Mouse (Mus musculus): ENCODE results near the gene Ube2r2. TPM values are rescaled to one million over a fixed set of nuclear protein-coding genes. Genes with fewer than 3 reads are reported as not detected.

The Ube2r2 gene
- polyA plus RNA-seq (2012; rRNA removed) = 167 and 168 TPM in 2 replicates

DNA sequence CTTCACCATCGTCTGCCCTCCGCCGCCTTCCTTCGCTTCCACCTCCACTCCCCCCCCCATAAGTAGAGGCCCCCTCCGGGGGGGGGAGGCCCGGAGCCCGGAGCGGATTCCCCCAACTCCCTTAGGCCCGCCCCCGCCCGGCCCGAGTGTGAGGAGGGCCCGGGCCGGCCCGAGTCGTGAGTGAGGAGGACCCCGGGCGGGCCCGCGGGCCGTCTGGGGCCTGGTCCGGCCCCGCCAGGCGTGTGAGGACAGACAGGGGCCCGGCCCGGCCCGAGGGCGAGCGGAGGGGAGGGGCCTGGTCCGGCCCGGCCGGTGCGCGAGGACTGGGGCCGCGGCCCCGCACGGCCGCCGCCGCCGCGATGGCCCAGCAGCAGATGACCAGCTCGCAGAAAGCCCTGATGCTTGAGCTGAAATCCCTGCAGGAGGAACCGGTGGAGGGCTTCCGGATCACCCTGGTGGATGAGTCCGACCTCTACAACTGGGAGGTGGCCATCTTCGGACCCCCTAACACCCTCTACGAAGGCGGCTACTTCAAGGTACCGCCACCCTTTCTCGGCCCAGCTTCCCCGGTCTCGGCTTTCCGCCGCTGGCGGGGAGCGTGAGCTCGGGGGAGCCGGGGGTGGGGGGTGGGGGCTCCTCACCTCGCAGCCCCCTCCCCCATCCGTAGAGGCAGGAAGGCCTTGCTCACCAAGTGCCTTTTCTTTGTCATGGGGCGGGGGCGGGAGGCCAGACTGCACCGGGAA is at the start of gene Ube2r2:
Gene Ube2r2 (plus strand): TSS at position 33 of the 743 bp plus-strand sequence.
- DNase-seq (ENCODE audit: extremely low spot score in 1 of 2, low spot score in 1 of 2) = peak in 1 of 2 experiments; percentile 30

DNA sequence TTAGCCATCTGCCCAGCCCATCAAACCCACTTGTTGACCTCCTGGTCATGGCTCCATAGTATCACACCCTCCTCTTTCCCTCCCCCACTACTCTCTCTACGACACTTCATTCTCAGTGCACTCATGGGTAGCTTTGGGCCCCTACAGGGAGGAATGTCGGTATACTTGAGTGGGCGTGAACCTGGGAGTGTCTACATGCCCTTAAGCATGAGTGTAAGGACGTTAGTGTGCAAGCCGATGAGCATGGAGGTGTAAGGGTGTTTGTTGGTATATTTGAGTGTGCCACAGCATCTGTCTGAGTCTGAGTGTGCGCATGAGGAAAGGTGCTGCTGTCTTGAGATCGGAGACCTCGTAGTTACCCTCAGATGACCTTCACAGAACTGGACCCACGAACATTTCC is 48.6 kb upstream of the Ube2r2 start:
- DNase-seq (ENCODE audit: extremely low spot score in 1 of 2, low spot score in 1 of 2) = no peak

DNA sequence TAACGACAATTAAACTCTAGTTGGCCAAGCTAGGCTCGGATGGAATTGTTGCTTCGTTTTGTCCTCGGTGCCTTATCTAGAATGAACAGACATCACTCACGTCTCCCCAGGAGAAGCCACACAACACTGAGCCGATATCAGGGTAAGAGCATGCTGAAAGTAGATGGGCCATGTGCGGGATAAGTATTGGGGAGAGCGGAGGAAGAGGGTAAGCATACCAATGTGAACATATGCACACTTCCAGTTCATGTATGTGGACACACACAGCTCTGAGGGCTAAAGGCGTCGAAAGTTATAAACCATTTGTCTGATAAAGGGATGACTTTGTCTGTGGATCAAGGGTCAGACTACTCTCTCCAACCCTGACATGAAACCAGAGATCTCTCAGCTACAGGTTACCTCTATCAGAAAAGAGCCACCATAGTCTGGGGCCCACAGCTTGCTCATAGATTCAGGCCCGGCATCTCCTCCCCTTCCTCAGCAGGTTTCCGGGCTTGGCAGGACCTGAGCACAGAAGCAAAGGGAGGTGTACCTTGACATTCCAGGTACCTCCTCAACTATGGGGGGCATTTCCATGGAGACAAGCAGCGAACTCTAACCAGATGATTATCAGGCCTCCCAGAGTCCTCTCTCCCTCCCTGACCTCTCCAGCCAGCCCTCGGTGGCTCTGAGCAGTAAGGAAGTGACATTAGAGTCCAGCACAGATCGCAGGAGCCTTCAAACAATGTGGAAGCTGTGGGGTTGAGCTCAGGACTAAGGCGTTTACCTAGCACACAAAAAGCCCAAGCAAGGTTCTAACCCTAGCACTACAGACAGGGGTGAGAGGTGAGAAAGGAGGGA is 47.9 kb upstream of the Ube2r2 start:
- no peak for DNase-seq (ENCODE audit: extremely low spot score in 1 of 2, low spot score in 1 of 2)

DNA sequence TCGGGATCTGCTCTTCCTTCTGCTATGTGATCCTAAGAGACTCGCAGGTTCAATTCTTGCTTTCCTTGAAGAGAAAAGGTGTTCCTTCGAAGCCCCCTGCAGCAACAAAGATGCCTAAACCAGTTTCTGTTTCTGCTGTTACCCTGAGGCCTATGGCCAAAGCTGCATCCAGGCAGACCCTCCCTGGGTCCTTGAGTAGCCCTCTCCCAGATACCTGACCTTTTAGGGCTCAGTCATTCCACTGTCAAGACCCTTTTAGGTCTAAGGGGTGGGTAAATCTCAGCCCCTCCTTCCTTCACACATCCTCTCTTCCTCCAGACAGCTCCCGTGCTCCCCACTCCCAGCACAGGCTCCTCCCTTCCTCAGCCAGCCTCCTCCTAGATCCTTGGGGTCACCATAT is 46.4 kb upstream of the Ube2r2 start:
- no peak for DNase-seq (ENCODE audit: extremely low spot score in 1 of 2, low spot score in 1 of 2)

DNA sequence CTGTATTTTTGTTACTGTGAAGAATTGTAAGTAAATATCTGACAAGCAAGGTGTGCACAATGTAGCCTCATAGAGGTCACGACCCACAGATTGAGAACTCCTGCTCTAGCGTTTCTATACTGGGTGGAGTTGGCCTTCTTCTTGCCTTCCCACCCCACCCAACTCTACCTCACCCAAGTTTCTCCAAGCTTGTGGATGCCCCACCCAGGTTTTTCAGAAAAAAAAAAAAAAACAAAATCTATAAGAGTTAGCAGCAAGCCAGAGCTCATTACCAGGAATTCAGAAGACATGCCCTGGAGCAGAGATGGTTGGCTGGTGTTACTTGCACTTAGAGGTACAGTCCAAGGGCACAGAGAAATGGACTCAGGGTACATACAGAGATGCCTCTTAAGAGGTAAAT is 45.8 kb upstream of the Ube2r2 start:
- no peak for DNase-seq (ENCODE audit: extremely low spot score in 1 of 2, low spot score in 1 of 2)

DNA sequence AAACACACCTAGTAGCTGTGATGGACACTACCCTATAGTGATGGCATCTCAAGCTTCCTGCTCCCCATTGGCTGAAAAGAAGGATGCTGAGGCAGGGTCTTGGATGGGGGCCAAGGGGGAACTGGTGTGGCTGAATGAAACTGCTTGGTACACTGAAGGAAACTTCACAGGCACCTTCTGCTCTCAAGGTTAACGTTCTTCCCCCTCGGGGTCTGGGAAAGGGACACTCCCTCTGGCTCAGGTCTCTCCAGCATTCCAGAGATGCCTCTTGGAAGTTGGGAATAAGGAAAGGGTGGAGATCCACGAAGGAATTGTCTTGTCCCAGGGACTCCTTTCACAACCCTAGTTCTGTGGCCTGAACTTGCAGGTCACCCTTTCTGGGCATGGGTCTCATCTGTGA is 44.2 kb upstream of the Ube2r2 start:
- no peak for DNase-seq (ENCODE audit: extremely low spot score in 1 of 2, low spot score in 1 of 2)

DNA sequence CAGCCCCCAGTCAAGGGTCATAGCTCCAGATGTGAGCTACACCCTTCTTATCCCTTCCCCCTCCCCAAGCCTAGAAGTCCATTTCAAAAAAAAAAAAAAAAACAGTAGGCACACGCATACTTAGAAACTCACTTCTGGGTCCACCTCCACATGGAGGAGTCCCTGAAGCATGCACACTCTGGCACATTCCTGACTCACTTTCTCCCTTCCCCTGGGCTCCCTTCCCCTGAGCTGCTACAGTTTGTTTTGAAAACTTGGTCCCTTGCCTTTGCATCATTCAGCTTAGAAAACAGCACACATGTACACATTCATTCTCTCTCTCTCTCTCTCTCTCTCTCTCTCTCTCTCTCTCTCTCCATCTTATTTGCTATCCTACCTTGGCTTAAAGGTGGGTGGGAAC is 42.6 kb upstream of the Ube2r2 start:
- no peak for DNase-seq (ENCODE audit: extremely low spot score in 1 of 2, low spot score in 1 of 2)

DNA sequence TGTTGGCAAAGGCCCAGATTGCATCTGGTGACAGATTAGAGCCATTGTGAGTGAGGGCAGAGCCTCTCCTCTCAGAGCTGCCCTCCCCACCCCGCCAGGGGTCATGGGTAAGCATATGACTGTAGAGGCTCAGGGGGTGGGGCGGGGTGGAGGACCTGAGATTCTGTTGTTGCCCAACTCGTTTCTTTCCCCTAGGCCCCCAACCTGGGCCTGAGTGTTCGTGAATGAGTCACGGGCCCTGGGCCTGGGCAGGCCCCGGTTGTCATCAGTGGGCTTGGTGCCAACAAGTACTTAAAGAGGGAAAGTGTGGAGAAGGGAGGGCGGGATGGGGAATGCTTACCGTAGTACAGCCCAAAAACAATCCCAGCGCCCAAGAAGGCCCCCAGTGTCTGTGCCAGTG is 41.2 kb upstream of the Ube2r2 start:
- no peak for DNase-seq (ENCODE audit: extremely low spot score in 1 of 2, low spot score in 1 of 2)

DNA sequence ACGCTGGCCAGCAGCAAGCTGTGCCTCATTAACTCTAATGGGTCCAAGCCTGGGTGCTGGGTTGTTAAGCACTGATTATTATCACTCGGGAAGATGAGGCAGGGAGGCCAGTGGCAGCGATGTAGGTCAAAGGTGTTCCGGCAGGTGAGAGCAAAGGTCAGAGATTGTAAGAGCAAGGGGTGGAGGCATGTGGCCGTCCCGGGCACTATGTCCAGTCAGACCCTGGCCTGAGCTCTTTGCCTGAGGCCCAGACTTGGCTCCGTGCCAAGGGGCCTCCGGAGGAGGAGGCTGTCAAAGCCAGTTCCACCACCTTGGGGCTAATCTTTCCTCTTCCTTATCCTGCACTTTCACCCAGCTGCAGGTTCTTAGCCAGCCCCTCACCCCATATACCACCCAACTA is 39.4 kb upstream of the Ube2r2 start:
- DNase-seq (ENCODE audit: extremely low spot score in 1 of 2, low spot score in 1 of 2) = no peak

DNA sequence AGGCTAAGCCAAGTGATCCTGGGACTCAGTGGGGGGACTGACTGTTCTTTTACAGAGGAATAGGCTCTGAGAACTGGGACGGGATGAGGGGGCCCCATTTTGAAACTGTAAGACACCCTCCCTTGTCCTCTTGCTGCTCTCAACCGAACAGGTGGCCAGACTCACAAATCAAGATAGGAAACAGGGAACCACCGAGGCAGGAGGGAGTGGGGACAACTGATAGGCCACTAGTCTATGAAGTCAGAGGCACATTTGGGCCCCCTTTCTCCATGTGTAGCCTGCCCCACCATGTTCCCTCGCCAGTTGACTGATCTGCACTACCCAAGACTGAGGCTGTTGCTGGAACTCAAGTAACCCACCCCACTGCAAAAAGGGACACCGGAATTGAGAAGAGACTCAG is 38.7 kb upstream of the Ube2r2 start:
- DNase-seq (ENCODE audit: extremely low spot score in 1 of 2, low spot score in 1 of 2) = no peak

DNA sequence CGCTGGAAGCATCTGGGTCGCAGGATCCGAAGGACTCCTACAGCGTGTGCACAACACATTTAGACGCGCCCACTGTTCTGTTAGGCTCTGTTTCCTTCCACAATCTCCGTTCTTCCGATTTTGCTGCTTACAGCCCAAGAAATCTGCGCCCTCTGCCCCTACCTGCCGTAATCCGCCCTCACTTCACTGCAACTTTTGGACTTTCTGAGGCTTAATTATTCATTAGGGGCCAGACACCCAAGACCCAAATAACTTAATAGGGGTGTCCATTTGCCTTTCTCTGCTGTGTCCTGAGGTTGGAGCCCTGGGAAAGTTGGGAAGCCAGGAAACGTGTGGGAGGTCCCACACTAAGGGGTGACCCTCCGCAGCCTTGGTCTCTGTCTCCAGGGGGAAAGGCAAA is 38.2 kb upstream of the Ube2r2 start:
- no peak for DNase-seq (ENCODE audit: extremely low spot score in 1 of 2, low spot score in 1 of 2)

DNA sequence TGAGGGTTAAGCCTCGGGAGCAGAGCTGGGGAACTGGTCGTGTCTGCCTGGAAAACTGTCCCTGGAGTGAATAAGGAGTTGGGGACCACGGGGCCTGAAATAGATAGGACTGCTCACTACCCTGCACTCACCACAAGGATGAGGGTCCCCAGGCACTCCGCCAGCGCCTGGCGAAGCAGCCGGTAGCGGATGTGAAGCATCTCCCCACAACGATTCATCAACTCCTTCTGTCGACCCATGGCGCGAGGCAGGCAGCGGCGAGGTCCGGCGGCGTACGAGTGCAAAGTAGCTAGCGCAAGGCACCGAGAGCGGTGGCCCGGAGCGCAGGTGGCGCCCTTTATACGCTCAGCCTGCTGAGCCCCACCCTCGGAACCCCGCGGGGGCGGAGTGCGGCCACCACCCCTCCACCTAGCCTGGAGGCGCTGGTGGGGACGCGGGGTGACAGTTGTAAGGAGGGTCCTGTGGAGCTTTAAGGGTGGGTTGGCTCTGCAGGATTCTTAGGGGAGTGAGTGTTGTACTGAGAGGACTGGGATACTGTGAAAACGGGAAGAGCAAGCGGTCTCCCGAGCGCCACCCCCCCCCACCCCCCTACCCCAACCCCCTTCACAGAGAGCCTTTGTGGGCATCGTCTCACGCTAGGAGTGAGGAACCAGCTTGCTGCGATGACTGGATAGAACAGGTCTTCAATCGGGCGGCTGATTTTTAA is 37.5 kb upstream of the Ube2r2 start, which contains the start of gene Aqp3:
Gene Aqp3 (minus strand): TSS at position 313 of the 706 bp plus-strand sequence.
- no peak for DNase-seq (ENCODE audit: extremely low spot score in 1 of 2, low spot score in 1 of 2)

DNA sequence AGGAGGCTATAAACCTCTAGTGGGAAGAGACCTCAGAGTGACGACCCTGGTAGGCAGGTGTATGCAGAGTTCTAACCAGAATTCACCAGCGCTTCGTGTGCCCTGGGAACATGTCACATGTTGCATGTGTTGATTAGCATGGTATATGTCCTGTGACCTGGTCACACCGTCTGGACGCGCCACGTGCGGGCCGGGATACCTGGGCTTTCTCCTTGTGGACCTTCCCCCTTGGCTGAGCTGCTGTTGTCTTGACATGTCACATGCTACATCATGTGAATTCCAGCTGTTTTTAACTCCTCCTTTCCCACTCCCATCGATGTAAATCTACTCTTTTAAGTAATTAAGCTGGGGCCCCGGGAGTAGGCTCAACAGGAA is 37.0 kb upstream of the Ube2r2 start:
- no peak for DNase-seq (ENCODE audit: extremely low spot score in 1 of 2, low spot score in 1 of 2)

DNA sequence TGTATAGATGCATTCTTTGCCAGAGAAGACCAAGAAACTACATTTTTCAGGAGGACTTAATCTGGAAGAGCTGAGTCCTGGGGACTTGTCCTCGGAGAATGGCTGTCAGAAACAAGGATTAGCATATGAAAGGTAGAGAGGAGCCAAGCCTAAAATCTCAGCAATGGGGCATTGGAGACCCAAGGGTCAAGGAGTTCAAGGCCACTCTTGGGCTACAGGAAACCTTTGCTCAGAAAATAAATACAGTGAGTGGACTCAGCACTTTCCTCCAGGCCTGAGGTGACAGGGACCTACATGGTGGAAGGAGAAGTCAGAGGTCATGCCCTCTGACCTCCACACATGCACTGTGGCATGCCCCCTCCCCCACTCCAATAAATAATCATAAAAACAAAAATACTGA is 34.6 kb upstream of the Ube2r2 start:
- DNase-seq (ENCODE audit: extremely low spot score in 1 of 2, low spot score in 1 of 2) = no peak

DNA sequence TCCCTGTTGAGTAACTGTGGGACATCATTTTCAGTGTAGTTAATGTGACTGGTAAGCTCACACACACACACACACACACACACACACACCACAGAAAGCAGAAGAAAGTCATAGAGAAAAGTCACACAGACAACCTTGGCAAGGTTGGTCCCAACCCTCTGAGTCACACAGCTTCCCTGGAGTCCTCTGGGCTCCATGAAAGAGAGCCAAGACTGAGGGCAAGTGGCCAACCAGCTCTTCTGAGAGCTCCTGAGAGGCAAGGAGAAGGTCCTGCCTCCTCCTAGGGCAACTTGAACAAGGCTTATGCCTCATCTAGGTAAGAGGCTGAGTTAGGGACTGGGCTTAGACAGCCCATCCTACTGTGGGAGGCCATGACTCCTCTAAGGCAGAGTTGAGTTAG is 32.6 kb upstream of the Ube2r2 start:
- DNase-seq (ENCODE audit: extremely low spot score in 1 of 2, low spot score in 1 of 2) = no peak

DNA sequence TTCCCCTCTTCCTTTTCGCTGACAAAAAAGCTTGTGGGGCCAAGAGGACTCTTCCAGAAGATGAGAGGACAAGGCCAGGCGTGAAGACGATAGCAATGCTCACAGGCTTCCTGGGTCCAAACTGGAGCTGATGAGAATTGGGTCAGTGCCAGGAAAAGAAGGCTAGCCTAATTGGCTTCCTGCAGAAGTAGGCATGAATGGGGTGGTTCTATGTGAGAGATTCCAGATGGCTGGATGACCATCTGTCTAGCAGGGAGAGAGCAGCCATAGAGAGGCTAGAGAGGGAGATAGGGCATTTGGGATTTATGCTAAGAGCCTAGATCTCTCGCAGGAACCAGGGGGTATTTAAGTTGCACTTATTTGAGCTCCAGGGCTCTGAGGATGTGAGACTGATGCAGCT is 28.1 kb upstream of the Ube2r2 start:
- no peak for DNase-seq (ENCODE audit: extremely low spot score in 1 of 2, low spot score in 1 of 2)

DNA sequence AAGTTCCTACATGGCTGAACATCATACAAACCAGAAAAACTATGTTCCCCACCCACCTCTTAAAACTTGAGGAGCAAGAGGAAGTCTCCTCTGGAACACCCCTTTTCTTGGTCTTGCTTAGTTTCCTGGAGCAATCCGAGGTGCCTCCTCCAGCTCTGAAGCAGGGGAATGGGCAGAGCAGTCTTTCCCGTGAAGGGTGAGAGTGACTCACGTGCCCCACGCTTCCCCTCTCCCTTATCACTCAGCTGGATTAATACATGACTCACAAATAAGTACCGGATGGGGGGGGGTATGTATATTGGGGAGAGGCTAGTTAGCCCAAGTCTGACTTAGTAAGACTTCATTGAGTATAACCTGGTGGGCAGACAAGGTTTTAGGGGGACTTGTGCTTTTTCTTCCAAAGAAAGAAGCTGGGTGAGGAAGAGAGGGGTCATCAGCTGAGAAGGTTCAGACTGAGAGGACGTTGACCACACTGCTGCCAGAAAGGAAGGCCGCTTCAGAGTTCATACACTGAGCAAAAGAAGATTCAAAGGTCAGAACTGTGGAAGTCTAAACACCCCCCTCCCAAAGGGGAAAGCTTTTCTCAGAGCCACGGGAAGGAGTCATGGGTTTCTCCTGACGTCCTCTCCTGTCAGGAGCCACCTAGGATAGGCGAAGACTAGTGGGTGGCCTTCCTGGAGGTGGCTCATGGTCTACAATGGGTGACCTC is 26.7 kb upstream of the Ube2r2 start:
- DNase-seq (ENCODE audit: extremely low spot score in 1 of 2, low spot score in 1 of 2) = no peak

DNA sequence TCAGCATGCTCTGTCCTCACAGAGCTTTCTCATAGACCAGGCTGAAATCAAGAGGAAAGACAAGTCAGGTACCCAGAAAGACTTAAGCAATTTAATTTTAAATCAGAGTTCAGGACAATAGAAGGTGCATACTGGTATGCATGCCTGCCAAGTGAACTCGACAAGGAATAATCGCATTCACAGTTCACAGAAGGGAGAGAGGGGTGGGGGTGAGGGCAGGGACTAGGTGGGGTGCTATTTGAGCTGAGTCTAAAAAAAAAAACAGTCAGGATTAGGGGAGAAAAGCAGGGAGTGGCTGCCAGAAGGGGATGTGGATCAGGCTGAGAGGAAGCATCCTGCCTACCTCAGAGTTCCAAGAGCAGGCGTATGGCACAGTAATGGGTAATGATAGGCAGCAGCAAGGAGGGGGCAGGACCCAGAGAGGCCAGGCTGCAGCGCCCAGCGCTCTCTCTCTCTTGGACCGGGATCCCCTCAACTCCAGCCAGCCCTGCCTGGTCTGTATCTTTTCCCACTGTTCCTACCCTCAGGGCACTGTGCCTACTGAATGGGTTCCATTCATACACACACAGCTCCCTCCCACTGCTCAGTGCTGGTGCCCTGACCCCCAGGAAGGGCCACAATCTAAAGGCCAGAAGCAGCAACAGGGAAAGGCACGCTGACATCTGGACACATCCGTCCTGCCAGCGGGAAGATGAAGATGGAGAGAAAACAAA is 21.0 kb upstream of the Ube2r2 start:
- no peak for DNase-seq (ENCODE audit: extremely low spot score in 1 of 2, low spot score in 1 of 2)

DNA sequence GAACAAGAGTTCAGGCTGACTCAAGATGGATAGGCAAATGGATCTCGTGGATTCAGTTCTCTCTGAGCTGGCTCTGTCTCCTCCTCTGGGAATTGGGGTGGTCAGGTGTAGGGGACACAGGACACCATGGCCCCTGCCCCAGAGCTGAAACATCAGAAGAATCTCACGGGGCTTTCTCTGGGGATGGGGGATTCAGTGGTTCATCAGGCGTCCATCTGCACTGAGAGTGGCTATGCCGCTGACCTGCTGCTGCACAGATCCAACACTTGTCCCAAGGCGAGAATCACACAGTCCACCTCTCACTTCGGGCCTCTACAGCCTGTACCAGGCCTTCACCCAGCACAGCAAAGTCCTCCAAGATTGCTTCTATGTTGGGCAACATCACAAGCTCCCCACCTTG is 20.5 kb upstream of the Ube2r2 start:
- DNase-seq (ENCODE audit: extremely low spot score in 1 of 2, low spot score in 1 of 2) = no peak

DNA sequence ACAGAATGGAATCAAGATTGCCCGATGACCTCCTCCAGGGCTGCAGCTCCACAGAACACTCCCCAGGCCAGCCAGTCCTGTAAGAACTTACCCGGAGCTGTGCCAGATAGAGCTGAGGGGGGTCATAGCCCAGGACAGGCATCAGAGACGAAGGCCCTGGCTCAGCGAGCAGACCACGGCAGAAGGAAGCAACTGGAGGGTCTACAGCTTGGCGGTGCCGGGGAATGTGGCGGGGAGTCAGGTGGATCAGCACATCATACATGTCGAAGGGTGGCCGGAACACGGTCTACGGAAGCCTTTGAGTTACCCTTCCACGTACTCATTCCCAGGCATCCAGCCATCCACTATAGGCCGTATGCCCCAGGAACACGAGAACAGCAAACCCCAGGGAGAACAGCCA is 19.8 kb upstream of the Ube2r2 start:
- DNase-seq (ENCODE audit: extremely low spot score in 1 of 2, low spot score in 1 of 2) = no peak

All from frontal cortex, adult 2 months (tissue).